Mouse (Mus musculus) c-Kit-positive CD71-positive TER-119-positive erythroid progenitor cells, embryonic 14.5 days (primary cell): ENCODE measurements around the gene St13.

Source experiments
- DNase-seq: peaks from one replicate; pipeline ENCODE4 v3.0.0-alpha.2; 2013; ENCODE audit warnings: low spot score

Gene St13

GRCm38 (mm10) chr15:81313928-81314327, 85.9 kb downstream of the St13 start:
- DNase-seq, result no peak
